Mouse (Mus musculus): Measurements from ENCODE around the gene Hacd1. TPM values are rescaled to one million over a fixed set of nuclear protein-coding genes. Genes with fewer than 3 reads are reported as not detected.
A peak's percentile ranks its signal among the peaks of the same experiment; 100 is the strongest.

Gene Hacd1
- polyA plus RNA-seq, 1 experiment = 32.3 TPM

DNA sequence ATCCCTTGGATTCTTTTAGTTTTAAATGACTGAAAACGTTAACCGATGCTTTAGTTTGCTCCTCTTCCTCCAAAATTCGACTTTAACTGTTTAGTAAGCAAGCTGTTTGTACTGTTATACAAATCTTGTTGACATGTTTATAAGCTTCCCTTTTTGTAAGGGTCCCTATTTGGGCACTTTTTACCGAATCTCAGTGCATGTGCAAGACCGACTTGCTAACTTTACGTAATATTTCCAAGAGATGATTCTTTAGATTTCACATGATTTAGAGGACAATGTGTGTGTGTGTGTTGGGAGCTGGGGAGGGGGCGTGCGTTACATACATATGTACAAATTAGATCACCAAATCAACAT lies 17.1 kb upstream of the Hacd1 start:
- no peaks in the 10 kb centered on the region for H3K27me3 ChIP-seq (ENCODE audit: control insufficient read depth, insufficient read depth, low read length)
- 9% methylated on average over 8 of the region's 8 CpGs for WGBS
- DNase-seq = no peak
- H3K27ac ChIP-seq (ENCODE audit: insufficient read depth, low read length) = peak overlapping the region; percentile 100; the same call in 1 of the 2 replicates
- TF ChIP-seq CTCF (IDR thresholded peaks at IDR 0.05; ENCODE audit: borderline replicate concordance, insufficient read depth, low read depth, low read length) (no peak), POLR2A (IDR thresholded peaks at IDR 0.05; ENCODE audit: borderline replicate concordance, insufficient read depth, low read length) (no peak)
- no peaks in the 10 kb centered on the region for H3K4me1 ChIP-seq (ENCODE audit: control insufficient read depth, insufficient read depth, low read length)
- peak overlapping the region; percentile 87 for H3K4me3 ChIP-seq (replicated peaks; ENCODE audit: insufficient read depth, low read depth, low read length)

GRCm38 (mm10) chr2:14070466-14070865 lies 14.5 kb upstream of the Hacd1 start:
- H3K4me3 ChIP-seq (replicated peaks; ENCODE audit: insufficient read depth, low read depth, low read length) = no peak overlapping the region
- no peak for TF ChIP-seq POLR2A (IDR thresholded peaks at IDR 0.05; ENCODE audit: borderline replicate concordance, insufficient read depth, low read length)
- TF ChIP-seq CTCF (IDR thresholded peaks at IDR 0.05; ENCODE audit: borderline replicate concordance, insufficient read depth, low read depth, low read length) = no peak
- H3K27ac ChIP-seq (ENCODE audit: insufficient read depth, low read length) = no peak overlapping the region
- H3K27me3 ChIP-seq (ENCODE audit: control insufficient read depth, insufficient read depth, low read length) = no peaks in the 10 kb centered on the region
- WGBS = 71% methylated on average over 8 of the region's 8 CpGs
- DNase-seq = no peak
- no peaks in the 10 kb centered on the region for H3K4me1 ChIP-seq (ENCODE audit: control insufficient read depth, insufficient read depth, low read length)

- Histone ChIP-seq H3K27me3 (ENCODE audit: control insufficient read depth, insufficient read depth, low read length) (no peaks in the 10 kb centered on the region), H3K4me3 (replicated peaks; ENCODE audit: insufficient read depth, low read depth, low read length) (no peak overlapping the region), H3K27ac (ENCODE audit: insufficient read depth, low read length) (no peak overlapping the region), H3K4me1 (ENCODE audit: control insufficient read depth, insufficient read depth, low read length) (no peaks in the 10 kb centered on the region)
- TF ChIP-seq CTCF (IDR thresholded peaks at IDR 0.05; ENCODE audit: borderline replicate concordance, insufficient read depth, low read depth, low read length) = no peak
- TF ChIP-seq POLR2A (IDR thresholded peaks at IDR 0.05; ENCODE audit: borderline replicate concordance, insufficient read depth, low read length) = no peak
- 96% methylated on average over 2 of the region's 2 CpGs for WGBS
- no peak for DNase-seq
Observed at GRCm38 (mm10) chr2:14069027-14069426, 13.1 kb upstream of the Hacd1 start.

- H3K4me3 ChIP-seq (replicated peaks; ENCODE audit: insufficient read depth, low read depth, low read length) = no peak overlapping the region
- H3K27ac ChIP-seq (ENCODE audit: insufficient read depth, low read length) = no peak overlapping the region
Observed at GRCm38 (mm10) chr2:14065704-14066650, 10.0 kb upstream of the Hacd1 start.

GRCm38 (mm10) chr2:14055168-14055565 lies 768 bp downstream of the Hacd1 start:
- Histone ChIP-seq H3K27ac (ENCODE audit: insufficient read depth, low read length) (peak overlapping the region; percentile 95), H3K4me1 (ENCODE audit: control insufficient read depth, insufficient read depth, low read length) (no peaks in the 10 kb centered on the region), H3K4me3 (replicated peaks; ENCODE audit: insufficient read depth, low read depth, low read length) (peak overlapping the region; percentile 60), H3K27me3 (ENCODE audit: control insufficient read depth, insufficient read depth, low read length) (no peaks in the 10 kb centered on the region)
- 2% methylated on average over 54 of the region's 58 CpGs for WGBS
- DNase-seq = peak; percentile 71 to 78
- no peak for TF ChIP-seq CTCF (IDR thresholded peaks at IDR 0.05; ENCODE audit: borderline replicate concordance, insufficient read depth, low read depth, low read length)
- TF ChIP-seq POLR2A (IDR thresholded peaks at IDR 0.05; ENCODE audit: borderline replicate concordance, insufficient read depth, low read length) = no peak

More at GRCm38 (mm10) chr2:14065704-14066650, 10.0 kb upstream of the Hacd1 start:
- H3K27me3 ChIP-seq (ENCODE audit: control insufficient read depth, insufficient read depth, low read length) = no peaks in the 10 kb centered on the region
- TF ChIP-seq CTCF (IDR thresholded peaks at IDR 0.05; ENCODE audit: borderline replicate concordance, insufficient read depth, low read depth, low read length) (no peak), POLR2A (IDR thresholded peaks at IDR 0.05; ENCODE audit: borderline replicate concordance, insufficient read depth, low read length) (no peak)
- no peak for DNase-seq
- WGBS = 42% methylated on average over 2 of the region's 2 CpGs
- no peaks in the 10 kb centered on the region for H3K4me1 ChIP-seq (ENCODE audit: control insufficient read depth, insufficient read depth, low read length)

GRCm38 (mm10) chr2:14054716-14055115 lies 1.2 kb downstream of the Hacd1 start:
- TF ChIP-seq POLR2A (IDR thresholded peaks at IDR 0.05; ENCODE audit: borderline replicate concordance, insufficient read depth, low read length) (no peak), CTCF (IDR thresholded peaks at IDR 0.05; ENCODE audit: borderline replicate concordance, insufficient read depth, low read depth, low read length) (no peak)
- Histone ChIP-seq H3K4me3 (replicated peaks; ENCODE audit: insufficient read depth, low read depth, low read length) (peak overlapping the region; percentile 60), H3K27me3 (ENCODE audit: control insufficient read depth, insufficient read depth, low read length) (no peaks in the 10 kb centered on the region), H3K27ac (ENCODE audit: insufficient read depth, low read length) (peak overlapping the region; percentile 91), H3K4me1 (ENCODE audit: control insufficient read depth, insufficient read depth, low read length) (no peaks in the 10 kb centered on the region)
- 6% methylated on average over 6 of the region's 6 CpGs for WGBS
- DNase-seq = no peak

GRCm38 (mm10) chr2:14054163-14054562 lies 1.8 kb downstream of the Hacd1 start:
- Histone ChIP-seq H3K4me1 (ENCODE audit: control insufficient read depth, insufficient read depth, low read length) (no peaks in the 10 kb centered on the region), H3K4me3 (replicated peaks; ENCODE audit: insufficient read depth, low read depth, low read length) (no peak overlapping the region), H3K27me3 (ENCODE audit: control insufficient read depth, insufficient read depth, low read length) (no peaks in the 10 kb centered on the region), H3K27ac (ENCODE audit: insufficient read depth, low read length) (no peak overlapping the region)
- WGBS = 56% methylated on average over 3 of the region's 3 CpGs
- TF ChIP-seq CTCF (IDR thresholded peaks at IDR 0.05; ENCODE audit: borderline replicate concordance, insufficient read depth, low read depth, low read length) = no peak
- no peak for DNase-seq

DNA sequence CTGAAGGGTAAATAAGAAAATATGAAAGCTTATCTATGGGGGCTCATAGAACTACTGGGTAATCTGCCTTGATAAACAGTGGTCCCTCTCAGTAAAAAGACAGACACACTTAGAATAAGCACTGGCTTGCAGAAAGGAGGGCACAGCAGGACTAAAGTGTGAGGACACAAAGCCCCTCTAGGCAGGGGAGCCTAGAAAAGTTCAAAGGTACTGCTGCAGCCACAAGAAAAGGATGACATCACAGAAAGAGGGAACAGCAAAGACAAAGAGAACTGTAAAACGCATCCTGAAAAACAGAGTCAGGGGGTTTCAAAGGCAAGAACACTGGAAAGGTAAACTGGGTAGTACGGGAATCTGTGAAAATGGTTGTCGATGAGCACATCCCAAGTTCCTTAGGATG lies 2.3 kb downstream of the Hacd1 start:
- peaks cover 3% of the 10 kb centered on the region; the same call in 1 of the 2 replicates for H3K4me1 ChIP-seq (ENCODE audit: control insufficient read depth, insufficient read depth, low read length)
- no peaks in the 10 kb centered on the region for H3K27me3 ChIP-seq (ENCODE audit: control insufficient read depth, insufficient read depth, low read length)
- WGBS = 72% methylated on average over 3 of the region's 3 CpGs
- TF ChIP-seq POLR2A (IDR thresholded peaks at IDR 0.05; ENCODE audit: borderline replicate concordance, insufficient read depth, low read length) (no peak), CTCF (IDR thresholded peaks at IDR 0.05; ENCODE audit: borderline replicate concordance, insufficient read depth, low read depth, low read length) (no peak)
- DNase-seq = no peak
- no peak overlapping the region for H3K4me3 ChIP-seq (replicated peaks; ENCODE audit: insufficient read depth, low read depth, low read length)
- no peak overlapping the region for H3K27ac ChIP-seq (ENCODE audit: insufficient read depth, low read length)

Measured in cerebellum, adult 2 months (tissue).